Mouse (Mus musculus) intestine, embryonic 15.5 days (tissue): ENCODE results near the gene Ctbp1. TPM values are rescaled to one million over a fixed set of nuclear protein-coding genes. Genes with fewer than 3 reads are reported as not detected.

Source experiments
- ATAC-seq: fragments of 200-750 bp; cut with Nextera tagmentation; 2 replicates; pipeline ENCODE4 v1.8.0; 2017; ENCODE audit warnings: moderate TSS enrichment, moderate library complexity
- H3K27ac ChIP-seq: fragments of 300-500 bp; sonication (generic); 2 replicates; pipeline ENCODE4 v1.5.1; 2015; ENCODE audit warnings: mild to moderate bottlenecking, inconsistent platforms
- H3K27me3 ChIP-seq: fragments of 300-500 bp; sonication (generic); replicated peaks from 2 replicates; pipeline ENCODE4 v1.6.1; 2015; ENCODE audit warnings: inconsistent platforms
- H3K36me3 ChIP-seq: fragments of 300-500 bp; sonication (generic); 2 replicates; pipeline ENCODE4 v1.6.1; 2015; ENCODE audit warnings: inconsistent platforms
- H3K4me1 ChIP-seq: fragments of 300-500 bp; sonication (generic); replicated peaks from 2 replicates; pipeline ENCODE4 v1.6.1; 2015; ENCODE audit warnings: inconsistent platforms
- H3K4me2 ChIP-seq: fragments of 300-500 bp; sonication (generic); replicated peaks from 2 replicates; pipeline ENCODE4 v1.6.1; 2015; ENCODE audit warnings: mild to moderate bottlenecking, inconsistent platforms
- H3K4me3 ChIP-seq: fragments of 300-500 bp; sonication (generic); replicated peaks from 2 replicates; pipeline ENCODE4 v1.5.1; 2015; ENCODE audit warnings: inconsistent platforms
- H3K9ac ChIP-seq: fragments of 300-500 bp; sonication (generic); 2 replicates; pipeline ENCODE4 v1.6.1; 2015; ENCODE audit warnings: inconsistent platforms
- H3K9me3 ChIP-seq: fragments of 300-500 bp; sonication (generic); 2 replicates; pipeline ENCODE4 v1.6.1; 2016; ENCODE audit warnings: inconsistent platforms
- WGBS: fragments of 180-500 bp; shearing (Covaris S2); methylation state at CpG from one replicate; pipeline ENCODE4 v1.1.7; 2015; 5-methylcytosine and 5-hydroxymethylcytosine counted together
- polyA plus RNA-seq: library from polyadenylated mRNA; unstranded; fragments of >200 nt; fragmentation: Nextera tagmentation; extraction: Ambion mirVana; gene quantifications from 2 replicates; pipeline ENCODE4 v1.2.1, GENCODE M21; 2015

The Ctbp1 gene
- polyA plus RNA-seq: 275 and 293 TPM in 2 replicates

DNA sequence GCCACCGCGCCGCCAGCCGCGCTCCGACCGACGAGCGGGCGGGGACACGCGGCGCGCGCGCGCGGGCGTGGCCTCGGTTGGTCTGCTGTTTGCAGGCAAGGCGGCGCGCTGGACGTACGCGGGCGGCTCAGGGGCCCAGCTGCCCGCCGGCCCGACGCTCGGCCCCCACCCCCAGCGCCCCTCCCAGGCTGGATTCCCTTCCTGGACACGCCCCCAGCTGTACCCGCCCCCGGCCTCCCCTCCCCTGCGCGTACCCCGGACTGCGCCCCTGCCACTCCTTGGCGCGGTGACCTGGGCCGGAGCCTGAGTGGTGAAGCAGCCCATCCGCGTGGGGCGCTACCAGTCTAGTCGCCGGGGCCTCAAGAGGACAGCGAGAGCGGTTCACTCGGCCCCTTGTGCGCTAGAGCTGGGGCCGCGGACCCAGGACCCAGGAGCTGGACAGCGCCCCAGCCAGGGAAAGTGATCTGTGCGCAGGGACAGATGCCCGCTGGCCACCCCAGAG lies at the start of gene Ctbp1:
Ctbp1 (minus strand) TSS at position 42 of the 502 bp plus-strand sequence.
- ATAC-seq: peak; percentile 93
- Histone ChIP-seq H3K36me3 (0 out of 2 replicates have a peak, but pooled peaks cover 8% of the 10 kb centered on the region), H3K4me3 (peak within 1 kb of the TSS; percentile 85), H3K27me3 (no peaks in the 10 kb centered on the region), H3K4me1 (peaks cover 33% of the 10 kb centered on the region), H3K9ac (peak within 1 kb of the TSS; percentile 89), H3K27ac (peak within 1 kb of the TSS; percentile 96), H3K9me3 (no peaks in the 10 kb centered on the region), H3K4me2 (peak within 1 kb of the TSS; percentile 80)
- WGBS: 0% methylated on average over 46 of the region's 57 CpGs

DNA sequence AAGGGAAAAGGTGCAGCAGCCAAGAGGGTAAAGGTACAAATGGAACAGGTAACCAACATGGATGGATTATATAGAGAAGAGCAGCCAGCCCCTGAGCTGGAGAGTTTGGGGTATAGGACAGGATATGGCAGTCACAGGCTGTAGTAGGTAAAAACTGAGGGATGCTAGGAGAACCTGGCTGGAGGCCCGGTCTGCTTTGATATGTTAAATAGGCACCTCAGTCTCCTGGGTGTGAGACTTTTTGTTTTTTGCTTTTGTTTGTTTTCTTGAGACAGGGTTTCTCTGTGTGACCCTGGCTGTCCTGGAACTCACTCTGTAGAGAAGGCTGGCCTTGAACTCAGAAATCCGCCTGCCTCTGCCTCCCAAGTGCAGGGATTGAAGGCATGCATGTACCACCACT lies 49.7 kb upstream of the Ctbp1 start:
- 54% methylated on average over 2 of the region's 2 CpGs for WGBS
- ATAC-seq: no peak

DNA sequence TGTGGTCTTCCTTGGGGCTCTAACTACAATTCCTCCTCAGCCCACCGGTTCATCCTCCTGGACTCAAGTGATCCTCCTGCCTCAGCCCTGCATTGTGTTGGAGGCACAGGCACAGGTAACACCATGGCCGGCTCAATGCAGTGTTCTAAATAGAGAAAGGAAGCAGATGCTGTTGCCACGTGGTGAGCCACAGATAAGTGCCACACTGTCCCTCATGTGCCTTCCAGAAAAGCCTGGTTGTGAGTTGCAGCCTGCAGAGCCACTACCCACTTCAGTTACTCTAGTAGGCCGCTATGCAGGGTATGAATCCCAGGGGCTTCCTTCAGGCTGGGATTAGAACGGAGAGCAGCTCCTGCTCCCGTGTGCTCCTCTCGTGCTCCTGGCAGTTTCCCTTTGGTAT lies 37.4 kb upstream of the Ctbp1 start:
- ATAC-seq: no peak
- Histone ChIP-seq H3K27me3 (no peaks in the 10 kb centered on the region), H3K4me3 (no peak overlapping the region), H3K9ac (no peak overlapping the region), H3K27ac (no peak overlapping the region), H3K36me3 (no peaks in the 10 kb centered on the region), H3K4me2 (no peak overlapping the region), H3K4me1 (no peaks in the 10 kb centered on the region), H3K9me3 (no peaks in the 10 kb centered on the region)
- WGBS: 81% methylated on average over 7 of the region's 7 CpGs

More for the DNA sequence above, 49.7 kb upstream of the Ctbp1 start:
- Histone ChIP-seq H3K9ac (no peak overlapping the region), H3K9me3 (no peaks in the 10 kb centered on the region), H3K4me2 (no peak overlapping the region), H3K27me3 (no peaks in the 10 kb centered on the region; the same call in 1 of the 2 replicates), H3K4me1 (no peaks in the 10 kb centered on the region), H3K27ac (no peak overlapping the region), H3K36me3 (no peaks in the 10 kb centered on the region), H3K4me3 (no peak overlapping the region)

GRCm38 (mm10) chr5:33310704-33311462 lies 36.1 kb upstream of the Ctbp1 start:
- ATAC-seq: no peak
- WGBS: 76% methylated on average over 3 of the region's 3 CpGs
- no peaks in the 10 kb centered on the region for H3K4me1 ChIP-seq

GRCm38 (mm10) chr5:33301801-33302200 lies 27.0 kb upstream of the Ctbp1 start:
- no peak overlapping the region for H3K4me2 ChIP-seq
- H3K27me3 ChIP-seq: no peaks in the 10 kb centered on the region
- H3K27ac ChIP-seq: no peak overlapping the region
- H3K4me1 ChIP-seq: no peaks in the 10 kb centered on the region
- no peaks in the 10 kb centered on the region for H3K36me3 ChIP-seq
- 87% methylated on average over 2 of the region's 2 CpGs for WGBS
- no peaks in the 10 kb centered on the region for H3K9me3 ChIP-seq
- no peak overlapping the region for H3K9ac ChIP-seq
- H3K4me3 ChIP-seq: no peak overlapping the region
- ATAC-seq: no peak

More at GRCm38 (mm10) chr5:33310704-33311462, 36.1 kb upstream of the Ctbp1 start:
- H3K27ac ChIP-seq: no peak overlapping the region
- no peaks in the 10 kb centered on the region for H3K27me3 ChIP-seq
- H3K4me2 ChIP-seq: no peak overlapping the region
- no peak overlapping the region for H3K4me3 ChIP-seq
- H3K9me3 ChIP-seq: no peaks in the 10 kb centered on the region
- H3K9ac ChIP-seq: no peak overlapping the region
- H3K36me3 ChIP-seq: no peaks in the 10 kb centered on the region

GRCm38 (mm10) chr5:33297164-33297563 lies 22.4 kb upstream of the Ctbp1 start:
- no peaks in the 10 kb centered on the region for H3K27me3 ChIP-seq
- H3K9ac ChIP-seq: no peak overlapping the region
- H3K4me2 ChIP-seq: no peak overlapping the region
- 70% methylated on average over 6 of the region's 6 CpGs for WGBS
- no peaks in the 10 kb centered on the region for H3K9me3 ChIP-seq
- H3K4me1 ChIP-seq: no peaks in the 10 kb centered on the region
- ATAC-seq: no peak
- H3K36me3 ChIP-seq: no peaks in the 10 kb centered on the region
- H3K27ac ChIP-seq: no peak overlapping the region
- H3K4me3 ChIP-seq: no peak overlapping the region

GRCm38 (mm10) chr5:33293796-33294430 lies 19.1 kb upstream of the Ctbp1 start:
- 29% methylated on average over 16 of the region's 16 CpGs for WGBS
- no peak for ATAC-seq
- no peak overlapping the region for H3K4me3 ChIP-seq

DNA sequence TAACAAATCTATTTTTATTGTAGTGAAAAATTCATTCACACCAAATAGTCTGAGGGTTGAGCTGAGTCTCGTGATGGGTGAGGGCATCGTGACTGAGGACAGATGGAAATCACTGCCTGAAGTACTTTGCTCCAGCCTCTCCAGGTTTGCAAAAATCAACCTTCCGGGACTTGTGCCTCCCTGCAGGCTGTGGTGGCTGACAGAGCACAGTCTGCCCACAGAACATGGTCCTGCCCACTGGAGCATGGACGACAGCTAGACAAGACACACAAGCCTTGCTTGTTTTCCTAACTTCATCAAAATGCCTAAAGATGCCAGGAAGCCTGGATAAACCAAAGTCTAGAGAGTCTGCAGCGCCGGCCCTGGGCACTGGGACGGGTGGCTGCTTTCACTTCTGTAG lies 9.2 kb upstream of the Ctbp1 start:
- WGBS: 66% methylated on average over 7 of the region's 7 CpGs
- H3K27ac ChIP-seq: no peak overlapping the region
- no peaks in the 10 kb centered on the region for H3K27me3 ChIP-seq
- no peaks in the 10 kb centered on the region for H3K9me3 ChIP-seq
- no peaks in the 10 kb centered on the region for H3K36me3 ChIP-seq
- H3K9ac ChIP-seq: no peak overlapping the region
- H3K4me1 ChIP-seq: no peaks in the 10 kb centered on the region
- ATAC-seq: no peak
- H3K4me3 ChIP-seq: no peak overlapping the region
- no peak overlapping the region for H3K4me2 ChIP-seq

More at GRCm38 (mm10) chr5:33293796-33294430, 19.1 kb upstream of the Ctbp1 start:
- Histone ChIP-seq H3K9me3 (no peaks in the 10 kb centered on the region), H3K9ac (no peak overlapping the region), H3K27me3 (no peaks in the 10 kb centered on the region), H3K4me2 (no peak overlapping the region), H3K27ac (no peak overlapping the region), H3K4me1 (no peaks in the 10 kb centered on the region), H3K36me3 (no peaks in the 10 kb centered on the region)

GRCm38 (mm10) chr5:33281428-33281827 lies 6.6 kb upstream of the Ctbp1 start:
- WGBS: 73% methylated on average over 1 of the region's 1 CpGs

GRCm38 (mm10) chr5:33278950-33279349 lies 4.2 kb upstream of the Ctbp1 start:
- Histone ChIP-seq H3K4me3 (no peak overlapping the region), H3K4me2 (no peak overlapping the region), H3K36me3 (no peaks in the 10 kb centered on the region), H3K4me1 (peaks cover under 1% of the 10 kb centered on the region; the same call in 1 of the 2 replicates), H3K9ac (no peak overlapping the region), H3K27ac (no peak overlapping the region), H3K27me3 (no peaks in the 10 kb centered on the region), H3K9me3 (no peaks in the 10 kb centered on the region)
- 54% methylated on average over 5 of the region's 5 CpGs for WGBS
- ATAC-seq: no peak

More at GRCm38 (mm10) chr5:33281428-33281827, 6.6 kb upstream of the Ctbp1 start:
- H3K4me1 ChIP-seq: no peaks in the 10 kb centered on the region
- H3K4me3 ChIP-seq: no peak overlapping the region
- no peaks in the 10 kb centered on the region for H3K36me3 ChIP-seq
- H3K27ac ChIP-seq: no peak overlapping the region
- H3K4me2 ChIP-seq: no peak overlapping the region
- H3K9me3 ChIP-seq: no peaks in the 10 kb centered on the region
- no peak for ATAC-seq
- H3K27me3 ChIP-seq: no peaks in the 10 kb centered on the region
- no peak overlapping the region for H3K9ac ChIP-seq

DNA sequence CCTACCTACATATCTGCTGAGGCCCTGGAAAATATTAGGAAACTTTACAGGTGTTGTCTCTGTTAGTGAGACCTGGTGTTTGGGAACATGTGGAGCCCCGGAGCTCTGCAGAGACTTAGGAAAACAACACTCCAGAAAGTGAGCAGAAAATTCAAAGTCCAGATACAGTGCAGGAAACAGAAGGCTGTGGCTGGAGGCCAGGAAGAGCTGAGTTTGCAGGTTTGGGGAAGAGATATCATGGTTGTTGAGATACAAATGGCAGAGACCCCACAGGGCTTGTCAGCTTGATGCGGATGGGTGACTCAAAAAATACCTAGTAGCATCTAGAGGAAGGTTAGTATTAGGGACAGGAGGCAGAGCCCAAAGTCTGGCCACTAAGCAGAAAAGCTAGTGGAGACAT lies 2.5 kb upstream of the Ctbp1 start:
- ATAC-seq: no peak
- peaks cover 17% of the 10 kb centered on the region for H3K4me1 ChIP-seq
- 73% methylated on average over 2 of the region's 2 CpGs for WGBS
- H3K27me3 ChIP-seq: no peaks in the 10 kb centered on the region
- no peaks in the 10 kb centered on the region for H3K9me3 ChIP-seq
- H3K27ac ChIP-seq: no peak overlapping the region
- H3K4me2 ChIP-seq: no peak overlapping the region
- no peak overlapping the region for H3K9ac ChIP-seq
- no peak overlapping the region for H3K4me3 ChIP-seq
- 0 out of 2 replicates have a peak, but pooled peaks cover 5% of the 10 kb centered on the region for H3K36me3 ChIP-seq

GRCm38 (mm10) chr5:33275754-33276153 lies 960 bp upstream of the Ctbp1 start:
- peak overlapping the region; percentile 85; the same call in 1 of the 2 replicates for H3K4me3 ChIP-seq
- WGBS: 19% methylated on average over 1 of the region's 1 CpGs
- no peak overlapping the region for H3K27ac ChIP-seq
- no peaks in the 10 kb centered on the region for H3K9me3 ChIP-seq
- no peak overlapping the region for H3K9ac ChIP-seq
- no peaks in the 10 kb centered on the region for H3K27me3 ChIP-seq
- H3K36me3 ChIP-seq: 0 out of 2 replicates have a peak, but pooled peaks cover 8% of the 10 kb centered on the region
- peak overlapping the region; percentile 80; the same call in 1 of the 2 replicates for H3K4me2 ChIP-seq
- H3K4me1 ChIP-seq: peaks cover 27% of the 10 kb centered on the region
- ATAC-seq: no peak
